Mouse (Mus musculus): Measurements from ENCODE around the gene Adar.

Gene Adar

GRCm38 (mm10) chr3:89730350-89731331 lies 15.8 kb downstream of the Adar start:
- peak; percentile 86 to 92 for DNase-seq (ENCODE audit: low spot score in 2 of 2)

- no peak for DNase-seq (ENCODE audit: low spot score in 2 of 2)
These were observed 17.3 kb downstream of the Adar start for GRCm38 (mm10) chr3:89732091-89732490.

GRCm38 (mm10) chr3:89738509-89738908 lies 23.7 kb downstream of the Adar start:
- no peak for DNase-seq (ENCODE audit: low spot score in 2 of 2)

- DNase-seq (ENCODE audit: low spot score in 2 of 2) = no peak
These were observed 37.5 kb downstream of the Adar start for GRCm38 (mm10) chr3:89752307-89752706.

- DNase-seq (ENCODE audit: low spot score in 2 of 2) = no peak
These were observed 40.5 kb downstream of the Adar start for GRCm38 (mm10) chr3:89755283-89755682.

GRCm38 (mm10) chr3:89757851-89758250 lies 43.0 kb downstream of the Adar start:
- no peak for DNase-seq (ENCODE audit: low spot score in 2 of 2)

- no peak for DNase-seq (ENCODE audit: low spot score in 2 of 2)
These were observed 45.0 kb downstream of the Adar start for GRCm38 (mm10) chr3:89759786-89760185.

GRCm38 (mm10) chr3:89764119-89764724 lies 49.4 kb downstream of the Adar start, which contains the start of gene Chrnb2:
Chrnb2 (minus strand) TSS chr3:89764632.
- DNase-seq (ENCODE audit: low spot score in 2 of 2) = peak; percentile 55 to 72

- no peak for DNase-seq (ENCODE audit: low spot score in 2 of 2)
These were observed 54.8 kb downstream of the Adar start for GRCm38 (mm10) chr3:89769584-89769983.

GRCm38 (mm10) chr3:89770425-89771002 lies 55.7 kb downstream of the Adar start:
- no peak for DNase-seq (ENCODE audit: low spot score in 2 of 2)

- DNase-seq (ENCODE audit: low spot score in 2 of 2) = peak; percentile 61 to 71
These were observed 57.8 kb downstream of the Adar start for GRCm38 (mm10) chr3:89772588-89772967.

GRCm38 (mm10) chr3:89772968-89773709 lies 58.3 kb downstream of the Adar start, which contains the start of gene Ube2q1:
Ube2q1 (plus strand) TSS chr3:89773616.
- DNase-seq (ENCODE audit: low spot score in 2 of 2) = peak; percentile 93 to 97

GRCm38 (mm10) chr3:89773740-89774211 lies 59.0 kb downstream of the Adar start:
- peak; percentile 29 to 47 for DNase-seq (ENCODE audit: low spot score in 2 of 2)

- no peak for DNase-seq (ENCODE audit: low spot score in 2 of 2)
These were observed 59.6 kb downstream of the Adar start for GRCm38 (mm10) chr3:89774236-89774960.

GRCm38 (mm10) chr3:89776001-89776400 lies 61.2 kb downstream of the Adar start:
- no peak for DNase-seq (ENCODE audit: low spot score in 2 of 2)

GRCm38 (mm10) chr3:89780102-89780501 lies 65.3 kb downstream of the Adar start:
- no peak for DNase-seq (ENCODE audit: low spot score in 2 of 2)

GRCm38 (mm10) chr3:89781640-89782039 lies 66.8 kb downstream of the Adar start:
- no peak for DNase-seq (ENCODE audit: low spot score in 2 of 2)

- peak; percentile 72 to 88 for DNase-seq (ENCODE audit: low spot score in 2 of 2)
These were observed 70.3 kb downstream of the Adar start for GRCm38 (mm10) chr3:89784991-89785753.

GRCm38 (mm10) chr3:89786275-89786674 lies 71.5 kb downstream of the Adar start:
- DNase-seq (ENCODE audit: low spot score in 2 of 2) = no peak
